Mouse (Mus musculus) subcutaneous adipose tissue, adult 2 months (tissue): ENCODE measurements around the gene Fam181a. TPM values are rescaled to one million over a fixed set of nuclear protein-coding genes. Genes with fewer than 3 reads are reported as not detected.

Experiments
- polyA plus RNA-seq: library from polyadenylated mRNA; depleted of rRNA; stranded (reverse); fragments of >200 nt; gene quantifications from 2 replicates; pipeline ENCODE4 v1.2.3, GENCODE M21; 2012; ENCODE audit warnings: low replicate concordance; rRNA removed

The Fam181a gene
- not detected in 2 replicates for polyA plus RNA-seq

GRCm38 (mm10) chr12:103310744-103311267 is at the start of gene Fam181a:
Gene Fam181a, plus strand, starts transcription at chr12:103310975.

GRCm38 (mm10) chr12:103355746-103356414 is 45.1 kb downstream of the Fam181a start, which contains the start of gene Asb2:
Gene Asb2, minus strand, starts transcription at chr12:103356001.

Other genes starting within 250 kb of the Fam181a start
- 0.79 and 3.2 TPM in 2 replicates for gene Prima1, start 68.8 kb upstream of the Fam181a start, polyA plus RNA-seq
- gene Asb2, start 45.0 kb downstream of the Fam181a start, polyA plus RNA-seq, result 5.1 and 85.1 TPM in 2 replicates
- 4.6 and 10.1 TPM in 2 replicates for gene Otub2, start 77.7 kb downstream of the Fam181a start, polyA plus RNA-seq
- gene 9330161L09Rik, start 96.8 kb downstream of the Fam181a start, polyA plus RNA-seq, result 0.58 and 0.60 TPM in 2 replicates
- 55.1 and 59.5 TPM in 2 replicates for gene Ddx24, start 114.9 kb downstream of the Fam181a start, polyA plus RNA-seq
- 804 and 1,594 TPM in 2 replicates for gene Ifi27, start 123.2 kb downstream of the Fam181a start, polyA plus RNA-seq
- 2,878 and 3,647 TPM in 2 replicates for gene Ifi27l2a, start 132.7 kb downstream of the Fam181a start, polyA plus RNA-seq
- 0.14 and 0.18 TPM in 2 replicates for gene Ifi27l2b, start 146.2 kb downstream of the Fam181a start, polyA plus RNA-seq
- 1.2 and 1.5 TPM in 2 replicates for gene Ppp4r4, start 221.3 kb downstream of the Fam181a start, polyA plus RNA-seq